Mouse (Mus musculus): ENCODE results near the gene Gm3409.
"Not testable (repeated sequence)": the region's sequence is repeated elsewhere in the genome, so short reads cannot be mapped to it uniquely, and the experiment has no call there.

Gene Gm3409

DNA sequence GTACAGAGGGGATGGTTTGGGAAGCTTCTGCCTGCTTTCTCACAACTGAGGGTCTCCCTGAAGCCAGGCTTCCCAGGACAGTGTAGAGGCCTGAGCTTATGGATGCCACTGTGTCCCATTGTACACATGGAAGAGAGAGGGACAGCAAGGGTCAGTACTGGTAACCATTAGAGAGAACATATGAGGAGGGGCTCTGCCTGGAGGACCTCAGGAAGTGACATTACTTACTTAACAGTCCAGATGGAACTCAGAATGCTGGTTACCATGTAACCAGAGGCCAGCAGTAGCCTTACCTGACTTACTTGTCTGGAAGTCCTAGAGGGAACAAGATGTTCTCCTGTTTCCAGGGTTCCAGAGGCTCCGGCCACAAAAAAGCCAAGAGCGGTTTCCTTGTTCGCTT is at the start of gene Gm3409:
TSS of gene Gm3409 (plus strand) at position 301 of the 400 bp plus-strand sequence.
- not testable (repeated sequence) for DNase-seq

GRCm38 (mm10) chr5:146488959-146489358 is 48.5 kb upstream of the Gm3409 start:
- DNase-seq = peak in 1 of 2 experiments; percentile 51

DNA sequence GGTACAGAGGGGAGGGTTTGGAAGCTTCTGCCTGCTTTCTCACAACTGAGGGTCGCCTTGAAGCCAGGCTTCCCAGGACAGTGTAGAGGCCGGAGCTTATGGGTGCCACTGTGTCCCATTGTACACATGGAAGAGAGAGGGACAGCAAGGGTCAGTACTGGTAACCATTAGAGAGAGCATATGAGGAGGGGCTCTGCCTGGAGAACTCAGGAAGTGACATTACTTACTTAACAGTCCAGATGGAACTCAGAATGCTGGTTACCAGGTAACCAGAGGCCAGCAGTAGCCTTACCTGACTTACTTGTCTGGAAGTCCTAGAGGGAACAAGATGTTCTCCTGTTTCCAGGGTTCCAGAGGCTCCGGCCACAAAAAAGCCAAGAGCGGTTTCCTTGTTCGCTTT is 46.4 kb upstream of the Gm3409 start, which contains the start of gene Gm6370:
TSS of gene Gm6370 (plus strand) at position 301 of the 400 bp plus-strand sequence.
- DNase-seq = not testable (repeated sequence)

- not testable (repeated sequence) for DNase-seq
Measured at GRCm38 (mm10) chr5:146502099-146502498, 35.3 kb upstream of the Gm3409 start, which contains the start of gene 4930449I24Rik. Gene 4930449I24Rik, plus strand, starts transcription at chr5:146502399.

GRCm38 (mm10) chr5:146513823-146514222 is 23.6 kb upstream of the Gm3409 start, which contains the start of gene Gm3402:
Gene Gm3402, plus strand, starts transcription at chr5:146514123.
- not testable (repeated sequence) for DNase-seq

- DNase-seq = not testable (repeated sequence)
Measured at GRCm38 (mm10) chr5:146525501-146525900, 11.9 kb upstream of the Gm3409 start, which contains the start of gene Gm3404. Gene Gm3404, plus strand, starts transcription at chr5:146525801.

DNA sequence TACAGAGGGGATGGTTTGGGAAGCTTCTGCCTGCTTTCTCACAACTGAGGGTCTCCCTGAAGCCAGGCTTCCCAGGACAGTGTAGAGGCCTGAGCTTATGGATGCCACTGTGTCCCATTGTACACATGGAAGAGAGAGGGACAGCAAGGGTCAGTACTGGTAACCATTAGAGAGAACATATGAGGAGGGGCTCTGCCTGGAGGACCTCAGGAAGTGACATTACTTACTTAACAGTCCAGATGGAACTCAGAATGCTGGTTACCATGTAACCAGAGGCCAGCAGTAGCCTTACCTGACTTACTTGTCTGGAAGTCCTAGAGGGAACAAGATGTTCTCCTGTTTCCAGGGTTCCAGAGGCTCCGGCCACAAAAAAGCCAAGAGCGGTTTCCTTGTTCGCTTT is 18.4 kb downstream of the Gm3409 start, which contains the start of gene Gm3415:
TSS of gene Gm3415 (plus strand) at position 301 of the 400 bp plus-strand sequence.
- DNase-seq = not testable (repeated sequence)

- no peak for DNase-seq
Measured at GRCm38 (mm10) chr5:146564259-146564658, 26.8 kb downstream of the Gm3409 start.

- no peak for DNase-seq
Measured at GRCm38 (mm10) chr5:146567054-146567453, 29.6 kb downstream of the Gm3409 start.

- DNase-seq = not testable (repeated sequence)
Measured at GRCm38 (mm10) chr5:146570179-146570578, 32.7 kb downstream of the Gm3409 start.

DNA sequence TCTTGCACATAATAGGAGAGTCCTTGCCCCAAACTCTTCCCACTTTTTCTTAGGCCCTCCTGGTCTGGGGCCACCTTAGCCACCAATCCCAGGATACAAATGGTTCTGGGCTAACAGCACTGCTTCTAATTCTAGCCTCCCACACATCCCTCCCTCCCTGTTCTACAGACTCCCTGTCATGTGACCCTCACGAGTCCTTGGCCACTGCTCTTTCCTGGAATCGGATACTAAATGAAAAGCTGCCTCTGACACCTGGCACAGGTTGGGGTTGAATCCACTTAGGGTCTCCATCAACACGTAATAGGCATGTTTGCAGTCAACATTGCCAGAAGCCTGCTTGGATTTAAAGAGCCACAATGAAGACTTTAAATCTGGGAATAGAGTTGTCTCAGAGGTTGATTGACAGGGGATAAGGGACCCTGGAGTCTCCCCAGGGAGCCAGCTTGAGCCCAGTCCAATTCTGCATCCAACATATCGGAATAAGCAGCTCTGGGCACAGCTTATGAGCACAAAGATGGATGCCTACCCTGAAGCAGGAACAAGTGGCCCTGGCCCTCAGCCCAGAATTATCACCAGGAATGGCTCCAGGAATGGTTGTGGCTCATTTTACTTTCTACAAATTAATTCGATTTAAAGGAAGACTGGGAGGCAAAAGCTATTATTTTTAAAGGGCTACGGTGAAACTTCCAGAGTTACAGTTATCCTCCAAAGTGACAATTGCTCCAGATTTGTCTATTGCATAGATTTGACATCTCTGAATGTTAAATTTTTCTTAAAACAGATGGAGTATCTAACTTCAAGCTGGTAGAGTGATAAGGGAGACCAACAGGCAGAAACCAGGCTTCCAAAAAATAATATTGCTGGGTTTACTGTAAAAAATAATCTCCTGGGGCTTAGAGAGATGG is 34.6 kb downstream of the Gm3409 start:
- DNase-seq = not testable (repeated sequence)

DNA sequence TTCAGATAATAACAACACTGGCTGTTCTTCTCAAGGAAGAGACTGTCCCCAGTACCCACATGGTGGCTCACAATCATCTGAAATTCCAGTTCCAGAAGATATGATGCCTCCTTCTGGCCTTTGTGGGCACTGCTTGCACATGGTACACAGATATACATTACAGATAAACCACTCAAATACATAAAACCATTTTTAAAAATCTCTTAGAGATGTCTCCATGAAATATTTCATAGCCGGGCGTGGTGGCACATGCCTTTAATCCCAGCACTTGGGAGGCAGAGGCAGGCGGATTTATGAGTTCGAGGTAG is 35.2 kb downstream of the Gm3409 start:
- DNase-seq = not testable (repeated sequence)

- no peak for DNase-seq
Measured at GRCm38 (mm10) chr5:146576668-146577067, 39.2 kb downstream of the Gm3409 start.

DNA sequence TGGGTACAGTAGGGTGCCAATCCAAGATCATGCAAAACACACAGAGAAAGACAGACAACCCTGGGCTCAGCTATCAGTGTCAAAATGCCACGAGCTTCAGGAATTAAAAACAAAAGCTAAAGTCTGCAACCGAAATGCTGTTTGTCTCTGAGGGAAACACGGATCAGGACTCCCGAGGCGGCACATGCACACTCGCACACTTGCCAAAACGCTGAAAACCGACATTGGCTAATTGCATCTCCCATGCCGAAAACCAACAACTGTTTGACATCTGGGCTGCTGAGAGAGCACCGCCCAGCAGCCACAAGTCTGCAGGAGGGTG is 46.7 kb downstream of the Gm3409 start:
- no peak for DNase-seq

DNA sequence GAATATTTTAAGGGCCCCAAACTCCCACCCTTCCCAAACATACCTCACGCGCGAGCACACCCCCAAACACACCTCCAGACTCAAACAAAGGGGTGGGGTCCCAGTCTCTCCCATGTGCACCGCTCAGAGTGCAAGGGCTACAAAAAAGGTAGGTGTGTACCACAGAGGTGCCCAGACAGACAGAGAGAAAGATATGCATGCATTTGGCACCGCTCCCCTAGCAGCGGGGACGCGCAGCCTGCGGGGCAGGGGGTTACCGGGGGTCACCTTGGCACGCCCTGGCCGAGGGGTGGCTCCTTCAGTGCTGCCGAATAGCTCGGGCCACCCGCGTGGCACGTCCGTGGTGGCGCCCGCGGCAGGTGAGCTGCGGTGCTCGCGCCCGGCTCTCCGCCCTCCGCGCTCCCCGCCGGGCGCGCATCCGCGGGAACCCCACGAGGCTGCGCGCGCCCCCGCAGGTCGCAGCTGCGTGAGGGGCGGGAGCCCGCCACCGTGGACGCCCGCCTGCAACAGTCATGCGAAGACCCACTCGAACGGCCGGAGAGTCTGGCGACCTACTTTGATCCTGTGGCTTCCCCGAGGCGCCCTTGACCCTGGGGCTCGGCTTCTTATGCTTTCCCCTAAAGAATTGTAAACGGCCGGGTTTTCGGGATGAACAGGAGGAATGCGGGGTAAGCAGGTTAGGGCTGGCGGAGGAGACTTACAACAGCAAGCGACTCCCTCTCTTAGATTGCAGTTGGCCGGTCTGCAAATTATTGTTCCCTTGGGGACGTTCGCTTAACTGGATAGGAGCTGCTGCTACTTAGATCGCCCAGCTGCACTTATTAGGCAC is 47.2 kb downstream of the Gm3409 start, which contains the start of gene Gpr12:
TSS of gene Gpr12 (minus strand) at position 762 of the 829 bp plus-strand sequence.
- no peak for DNase-seq

GRCm38 (mm10) chr5:146585307-146585651 is 47.8 kb downstream of the Gm3409 start:
- no peak for DNase-seq

- no peak for DNase-seq
Measured at GRCm38 (mm10) chr5:146586357-146587070, 49.1 kb downstream of the Gm3409 start.
